Mouse (Mus musculus) ES-E14 (cell line): ENCODE measurements at regions not wholly inside any gene's neighbourhood (a gene's known extent, or its start where the extent isn't known, plus 50 kb on each side); places are given as distances from the start of the nearest gene placed in this dataset.

Source experiments
- DNase-seq: peaks from one replicate; pipeline ENCODE4 v3.0.0-alpha.2; 2013; ENCODE audit warnings: low read depth, low spot score
- H3K27ac ChIP-seq: 2 replicates; pipeline ENCODE4 v1.5.1; 2012; ENCODE audit warnings: low read depth, mild to moderate bottlenecking, low read length, moderate library complexity, mixed read lengths; ENCODE audit not compliant: poor library complexity, insufficient read depth, severe bottlenecking
- H3K36me3 ChIP-seq: 2 replicates; pipeline ENCODE4 v1.6.1; 2012; ENCODE audit warnings: mild to moderate bottlenecking, low read length, moderate library complexity, mixed read lengths; ENCODE audit not compliant: control insufficient read depth, poor library complexity, insufficient read depth, severe bottlenecking
- H3K4me1 ChIP-seq, 2 experiments: fragments of 150-350 bp in 1 of 2; sonication (generic) in 1 of 2; 2 replicates each; pipeline ENCODE4 v1.6.1; 2012; ENCODE audit warnings: low read length in 2 of 2, mild to moderate bottlenecking in 1 of 2, mixed read lengths in 1 of 2; ENCODE audit not compliant: control insufficient read depth in 2 of 2, insufficient read depth in 2 of 2, poor library complexity in 1 of 2
- H3K4me3 ChIP-seq, 2 experiments: fragments of 150-350 bp in 1 of 2; sonication (generic) in 1 of 2; 2 replicates each; pipeline ENCODE4 v1.5.1; 2012; ENCODE audit warnings: low read length in 2 of 2, low read depth in 1 of 2, mild to moderate bottlenecking in 1 of 2, mixed read lengths in 1 of 2; ENCODE audit not compliant: insufficient read depth in 1 of 2, poor library complexity in 1 of 2, severe bottlenecking in 1 of 2
- H3K9ac ChIP-seq: 2 replicates; pipeline ENCODE4 v1.6.1; 2012; ENCODE audit warnings: low read depth, mild to moderate bottlenecking, low read length, mixed read lengths; ENCODE audit not compliant: poor library complexity, insufficient read depth, severe bottlenecking
- H3K9me3 ChIP-seq: fragments of 150-350 bp; sonication (generic); 2 replicates; pipeline ENCODE4 v1.6.1; 2012; ENCODE audit warnings: low read depth, mild to moderate bottlenecking, low read length; ENCODE audit not compliant: control insufficient read depth, insufficient read depth
- CHD2 ChIP-seq: IDR thresholded peaks from 2 replicates; pipeline ENCODE4 v1.6.1; 2014; ENCODE audit warnings: mild to moderate bottlenecking, low read depth, low read length, inconsistent platforms
- HCFC1 ChIP-seq: IDR thresholded peaks from 2 replicates; pipeline ENCODE4 v1.6.1; 2012; ENCODE audit warnings: low read length, inconsistent platforms, borderline replicate concordance; ENCODE audit not compliant: insufficient read depth
- MAFK ChIP-seq: IDR thresholded peaks from 2 replicates; pipeline ENCODE4 v1.6.1; 2014; ENCODE audit warnings: mild to moderate bottlenecking, low read depth, low read length, inconsistent platforms; ENCODE audit not compliant: insufficient read depth
- ZC3H11A ChIP-seq: IDR thresholded peaks from 2 replicates; pipeline ENCODE4 v1.6.1; 2012; ENCODE audit warnings: low read depth, mild to moderate bottlenecking, inconsistent platforms, low read length, borderline replicate concordance
- ZNF384 ChIP-seq: IDR thresholded peaks from 2 replicates; pipeline ENCODE4 v1.6.1; 2012; ENCODE audit warnings: low read depth, low read length, inconsistent platforms
- in situ Hi-C, 2 experiments: fragments of 600-800 bp; cut with MboI; formaldehyde crosslinking; loops; one replicate each; pipeline ENCODE4 v1.15.1; 2025; ENCODE audit warnings: low sequenced_read_pairs in 2 of 2, inconsistent platforms in 1 of 2; ENCODE audit not compliant: unreplicated experiment in 2 of 2

- Histone ChIP-seq H3K4me1 (no peaks in the 10 kb centered on the region), H3K9me3 (no peaks in the 10 kb centered on the region), H3K9ac (no peak overlapping the region), H3K4me3 (no peak overlapping the region), H3K27ac (no peak overlapping the region), H3K36me3 (no peaks in the 10 kb centered on the region)
- no peak for DNase-seq
- TF ChIP-seq ZC3H11A (no peak), ZNF384 (no peak), HCFC1 (no peak), MAFK (no peak), CHD2 (no peak)
- in situ Hi-C loops: no loop called here
Measured at GRCm38 (mm10) chr3:83633032-83633431, 133.1 kb upstream of the Sfrp2 start.

GRCm38 (mm10) chr3:83640433-83640832 is 125.7 kb upstream of the Sfrp2 start:
- in situ Hi-C loops: no loop called here

GRCm38 (mm10) chr3:83663716-83664115 is 102.4 kb upstream of the Sfrp2 start:
- H3K36me3 ChIP-seq: no peaks in the 10 kb centered on the region
- H3K4me3 ChIP-seq: no peak overlapping the region
- H3K9ac ChIP-seq: no peak overlapping the region
- no peaks in the 10 kb centered on the region for H3K9me3 ChIP-seq
- no peak for DNase-seq
- TF ChIP-seq HCFC1 (no peak), MAFK (no peak), ZC3H11A (no peak), ZNF384 (no peak), CHD2 (no peak)
- in situ Hi-C loops: no loop called here
- H3K27ac ChIP-seq: no peak overlapping the region
- no peaks in the 10 kb centered on the region for H3K4me1 ChIP-seq

More at GRCm38 (mm10) chr3:83640433-83640832, 125.7 kb upstream of the Sfrp2 start:
- no peak overlapping the region for H3K4me3 ChIP-seq
- H3K4me1 ChIP-seq: no peaks in the 10 kb centered on the region
- no peaks in the 10 kb centered on the region for H3K36me3 ChIP-seq
- H3K9ac ChIP-seq: no peak overlapping the region
- H3K27ac ChIP-seq: no peak overlapping the region
- DNase-seq: no peak
- no peaks in the 10 kb centered on the region for H3K9me3 ChIP-seq
- TF ChIP-seq ZNF384 (no peak), HCFC1 (no peak), MAFK (no peak)

- H3K4me1 ChIP-seq: no peaks in the 10 kb centered on the region
- no peaks in the 10 kb centered on the region for H3K9me3 ChIP-seq
- TF ChIP-seq MAFK: no peak
- no peak for TF ChIP-seq HCFC1
- TF ChIP-seq ZC3H11A: no peak
- TF ChIP-seq CHD2: no peak
- TF ChIP-seq ZNF384: no peak
- in situ Hi-C loops: loop anchor here in 1 of 2 experiments (25.0 kb wide), 1 partner anchor 164 kb away; no protein-coding TSS in a partner anchor
- H3K27ac ChIP-seq: no peak overlapping the region
- H3K36me3 ChIP-seq: no peaks in the 10 kb centered on the region
- H3K9ac ChIP-seq: no peak overlapping the region
- DNase-seq: no peak
- no peak overlapping the region for H3K4me3 ChIP-seq
Measured at GRCm38 (mm10) chr3:83676147-83676546, 90.0 kb upstream of the Sfrp2 start.

GRCm38 (mm10) chr3:83686611-83687010 is 79.5 kb upstream of the Sfrp2 start:
- DNase-seq: no peak
- TF ChIP-seq MAFK: no peak
- TF ChIP-seq ZNF384: no peak
- TF ChIP-seq CHD2: no peak
- no peak for TF ChIP-seq ZC3H11A
- no peak for TF ChIP-seq HCFC1
- Histone ChIP-seq H3K27ac (no peak overlapping the region), H3K9me3 (no peaks in the 10 kb centered on the region), H3K4me1 (no peaks in the 10 kb centered on the region), H3K36me3 (no peaks in the 10 kb centered on the region), H3K4me3 (no peak overlapping the region), H3K9ac (no peak overlapping the region)
- in situ Hi-C loops: loop anchor here in 1 of 2 experiments (25.0 kb wide), 1 partner anchor 174 kb away; no protein-coding TSS in a partner anchor
